8 mouse cellular contexts compared by ENCODE assay signal in genomic region chr5:112335473-112335872, GRCm38 (mm10). TPM values are rescaled to one million over a fixed set of nuclear protein-coding genes. Genes with fewer than 3 reads are reported as not detected.
DNase-seq lines count a peak whose midpoint lies in the region; ATAC-seq and TF ChIP-seq lines count a peak whose summit lies in the region.

No protein-coding gene starts in this region.

- 18% methylated on average over 2 of the region's 2 CpGs for WGBS in heart, adult 2 months
- WGBS in neural tube, embryonic 12.5 days, result 40% methylated on average over 2 of the region's 2 CpGs

- intact Hi-C loops in heart, adult 2 months (cut with DNase I), result loop anchor here (1.0 kb wide), 1 partner anchor 95 kb away; no protein-coding TSS in a partner anchor
- intact Hi-C loops in heart, postnatal 25 days (cut with DNase I), result loop anchor here (1.0 kb wide), 1 partner anchor 95 kb away; no protein-coding TSS in a partner anchor
- intact Hi-C loops in heart, postnatal 14 days (cut with DNase I), result loop anchor here (1.0 kb wide), 1 partner anchor 95 kb away; no protein-coding TSS in a partner anchor

- H3K27ac ChIP-seq in heart, adult 2 months, result no peak overlapping the region
- H3K27ac ChIP-seq in neural tube, embryonic 12.5 days, result no peak overlapping the region

- H3K9ac ChIP-seq in heart, adult 2 months (ENCODE audit: low read depth, low read length), result no peak overlapping the region
- no peak overlapping the region for H3K9ac ChIP-seq in neural tube, embryonic 12.5 days

- no peak for TF ChIP-seq POLR2A in heart, adult 2 months (IDR thresholded peaks at IDR 0.05; ENCODE audit: insufficient read depth, low read depth, low read length)

- no peaks in the 10 kb centered on the region for H3K27me3 ChIP-seq in heart, adult 2 months (ENCODE audit: control insufficient read depth, insufficient read depth, low read length)
- H3K27me3 ChIP-seq in neural tube, embryonic 12.5 days (replicated peaks), result no peaks in the 10 kb centered on the region

- H3K4me2 ChIP-seq in neural tube, embryonic 12.5 days (replicated peaks), result no peak overlapping the region

- no peaks in the 10 kb centered on the region for H3K36me3 ChIP-seq in heart, adult 2 months (ENCODE audit: control insufficient read depth, insufficient read depth, low read length)
- peaks cover 90% of the 10 kb centered on the region for H3K36me3 ChIP-seq in neural tube, embryonic 12.5 days

- H3K9me3 ChIP-seq in neural tube, embryonic 12.5 days, result no peaks in the 10 kb centered on the region

- H3K4me3 ChIP-seq in heart, adult 2 months, result no peak overlapping the region
- no peak overlapping the region for H3K4me3 ChIP-seq in neural tube, embryonic 12.5 days

- DNase-seq in heart, adult 2 months, result peak; percentile 51 to 70
- DNase-seq in heart, postnatal 25 days (ENCODE audit: low spot score), result no peak
- peak; percentile 49 for DNase-seq in cerebellum, adult 11-12 months
- peak; percentile 62 to 72 for DNase-seq in heart, postnatal 14 days
- DNase-seq in liver, result peak; percentile 45
- DNase-seq in thymus, postnatal 4 days, result peak; percentile 79

- H3K79me2 ChIP-seq in heart, adult 2 months (replicated peaks; ENCODE audit: control insufficient read depth, insufficient read depth, low read length), result no peaks in the 10 kb centered on the region

- ATAC-seq in CD4-positive, CD25-positive, alpha-beta regulatory T cell, adult 4 months, result peak; percentile 81
- ATAC-seq in neural tube, embryonic 12.5 days (ENCODE audit: low FRiP score, low read depth), result peak; percentile 44; the same call in 1 of the 2 replicates

- peak; percentile 84 for TF ChIP-seq CTCF in heart, adult 2 months (IDR thresholded peaks at IDR 0.05)

- H3K4me1 ChIP-seq in heart, adult 2 months (ENCODE audit: control insufficient read depth, insufficient read depth, low read length), result no peaks in the 10 kb centered on the region
- H3K4me1 ChIP-seq in neural tube, embryonic 12.5 days, result no peaks in the 10 kb centered on the region

- TF ChIP-seq EP300 in heart, adult 2 months (IDR thresholded peaks at IDR 0.05; ENCODE audit: insufficient read depth, low read depth, low read length), result peak; percentile 47; the same call in 1 of the 2 replicates

RNA-seq across cellular contexts. Expression of gene Srrd, which starts 7.4 kb away (rescaled TPM):
- 1 to 10 TPM; 6.5 to 7.3 TPM for total RNA-seq in heart, adult 2 months (2021)
- 23.4 and 28.4 TPM in 2 replicates for polyA plus RNA-seq in heart, adult 2 months (2012; rRNA removed)
- 1 to 10 TPM; 7.5 to 8.1 TPM for total RNA-seq in heart, postnatal 25 days (2021)
- 1 to 10 TPM; 1.2 to 4.6 TPM for polyA plus RNA-seq in CD4-positive, CD25-positive, alpha-beta regulatory T cell, adult 4 months (2017; shearing (Covaris generic))
- total RNA-seq in heart, postnatal 14 days (2021), result 1 to 10 TPM; 8.4 to 9.4 TPM
- 59.5 and 60.2 TPM in 2 replicates for polyA plus RNA-seq in neural tube, embryonic 12.5 days (2016; fragmentation: Nextera tagmentation; extraction: Ambion mirVana)

RNA-seq across cellular contexts. Expression of gene Hps4, which starts 7.4 kb away (rescaled TPM):
- 1 to 10 TPM; 8.0 to 8.5 TPM for total RNA-seq in heart, adult 2 months (2021)
- polyA plus RNA-seq in heart, adult 2 months (2012; rRNA removed), result 15.5 and 15.9 TPM in 2 replicates
- total RNA-seq in heart, postnatal 25 days (2021), result 10 to 100 TPM; 10.2 to 12.1 TPM
- 10 to 100 TPM; 14.5 to 16.7 TPM for polyA plus RNA-seq in CD4-positive, CD25-positive, alpha-beta regulatory T cell, adult 4 months (2017; shearing (Covaris generic))
- 10 to 100 TPM; 14.6 to 15.9 TPM for total RNA-seq in heart, postnatal 14 days (2021)
- 36.1 and 38.4 TPM in 2 replicates for polyA plus RNA-seq in neural tube, embryonic 12.5 days (2016; fragmentation: Nextera tagmentation; extraction: Ambion mirVana)

RNA-seq across cellular contexts. Expression of gene Tfip11, which starts 9.3 kb away (rescaled TPM):
- total RNA-seq in heart, adult 2 months (2021), result 10 to 100 TPM; 17.6 to 19.4 TPM
- 16.0 and 18.5 TPM in 2 replicates for polyA plus RNA-seq in heart, adult 2 months (2012; rRNA removed)
- 10 to 100 TPM; 16.3 to 17.9 TPM for total RNA-seq in heart, postnatal 25 days (2021)
- 10 to 100 TPM; 17.0 to 37.0 TPM for polyA plus RNA-seq in CD4-positive, CD25-positive, alpha-beta regulatory T cell, adult 4 months (2017; shearing (Covaris generic))
- total RNA-seq in heart, postnatal 14 days (2021), result 10 to 100 TPM; 18.8 to 19.5 TPM
- polyA plus RNA-seq in neural tube, embryonic 12.5 days (2016; fragmentation: Nextera tagmentation; extraction: Ambion mirVana), result 38.8 and 40.3 TPM in 2 replicates

RNA-seq across cellular contexts. Expression of gene Gm6583, which starts 20.4 kb away (rescaled TPM):
- total RNA-seq in heart, adult 2 months (2021), result under 1 TPM in 1 of 2 experiments, not detected in 1; 0.10 TPM
- 0.04 TPM in 1 of 2 replicates, not detected in the other for polyA plus RNA-seq in heart, adult 2 months (2012; rRNA removed)
- total RNA-seq in heart, postnatal 25 days (2021), result not detected
- polyA plus RNA-seq in CD4-positive, CD25-positive, alpha-beta regulatory T cell, adult 4 months (2017; shearing (Covaris generic)), result under 1 TPM in 1 of 2 experiments, not detected in 1; 0.28 TPM
- total RNA-seq in heart, postnatal 14 days (2021), result under 1 TPM in 1 of 2 experiments, not detected in 1; 0.10 TPM
- polyA plus RNA-seq in neural tube, embryonic 12.5 days (2016; fragmentation: Nextera tagmentation; extraction: Ambion mirVana), result 0.20 and 0.28 TPM in 2 replicates

RNA-seq across cellular contexts. Expression of gene Tpst2, which starts 59.0 kb away (rescaled TPM):
- total RNA-seq in heart, adult 2 months (2021), result 10 to 100 TPM; 38.3 to 43.6 TPM
- 36.9 and 37.7 TPM in 2 replicates for polyA plus RNA-seq in heart, adult 2 months (2012; rRNA removed)
- 10 to 100 TPM; 38.7 to 42.3 TPM for total RNA-seq in heart, postnatal 25 days (2021)
- 10 to 100 TPM; 58.0 to 61.9 TPM for polyA plus RNA-seq in CD4-positive, CD25-positive, alpha-beta regulatory T cell, adult 4 months (2017; shearing (Covaris generic))
- total RNA-seq in heart, postnatal 14 days (2021), result 10 to 100 TPM; 50.6 to 55.5 TPM
- 28.7 and 35.4 TPM in 2 replicates for polyA plus RNA-seq in neural tube, embryonic 12.5 days (2016; fragmentation: Nextera tagmentation; extraction: Ambion mirVana)
